25 mouse cellular contexts compared by ENCODE assay signal in the genomic region with DNA sequence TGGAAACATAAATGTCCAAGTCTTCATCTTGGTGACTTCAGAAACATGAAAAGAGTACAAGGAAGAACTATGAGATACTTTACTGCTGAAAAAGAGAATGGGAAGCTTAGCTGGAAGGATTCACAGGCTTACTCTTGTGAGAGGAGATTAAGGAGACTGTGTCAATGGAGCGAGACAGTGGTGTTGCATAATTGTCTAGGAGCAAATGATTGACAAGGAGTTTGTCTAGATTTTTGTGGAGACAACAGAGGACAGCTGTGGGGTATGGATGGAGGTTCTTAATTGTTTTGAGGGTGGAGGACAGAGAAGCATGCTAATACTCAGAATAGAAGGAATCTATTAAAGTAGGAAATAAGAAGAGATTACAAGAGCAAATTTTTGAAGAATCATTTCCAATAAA.
"Had no signal": no experiment of that assay in that cellular context is flagged by ENCODE, and none has a peak within 500 bp of the region (broad histone marks: within the 10 kb centered on the region; RNA-seq: fewer than 3 reads in every experiment).

No protein-coding gene starts in this region.

- H3K36me3 ChIP-seq: heart, embryonic 10.5 days; heart, embryonic 12.5 days; hindbrain, embryonic 10.5 days; hindbrain, embryonic 12.5 days; intestine, embryonic 15.5 days; limb, embryonic 13.5 days; limb, embryonic 15.5 days; liver, embryonic 12.5 days had no signal

- H3K4me3 ChIP-seq: gastrocnemius, adult 2 months; heart, embryonic 10.5 days; heart, embryonic 12.5 days; hindbrain, embryonic 10.5 days; hindbrain, embryonic 12.5 days; intestine, embryonic 15.5 days; layer of hippocampus, adult 2 months; left cerebral cortex, adult 2 months; limb, embryonic 13.5 days; limb, embryonic 15.5 days; liver, embryonic 12.5 days had no signal

- H3K9me3 ChIP-seq: heart, embryonic 10.5 days; heart, embryonic 12.5 days; hindbrain, embryonic 10.5 days; hindbrain, embryonic 12.5 days; intestine, embryonic 15.5 days; limb, embryonic 13.5 days; limb, embryonic 15.5 days; liver, embryonic 12.5 days had no signal

- H3K4me2 ChIP-seq: heart, embryonic 12.5 days; hindbrain, embryonic 12.5 days; hindbrain, embryonic 14.5 days; intestine, embryonic 15.5 days; limb, embryonic 13.5 days; limb, embryonic 15.5 days; liver, embryonic 12.5 days had no signal

- H3K4me1 ChIP-seq: hindbrain, embryonic 10.5 days; hindbrain, embryonic 12.5 days; intestine, embryonic 15.5 days; limb, embryonic 15.5 days; liver, embryonic 12.5 days had no signal

- H3K27ac ChIP-seq: gastrocnemius, adult 2 months; heart, embryonic 10.5 days; hindbrain, embryonic 10.5 days; hindbrain, embryonic 12.5 days; hindbrain, embryonic 14.5 days; intestine, embryonic 15.5 days; layer of hippocampus, adult 2 months; left cerebral cortex, adult 2 months; limb, embryonic 13.5 days; limb, embryonic 15.5 days; liver, embryonic 12.5 days; liver, embryonic 14.5 days had no signal

- H3K27me3 ChIP-seq: heart, embryonic 12.5 days; hindbrain, embryonic 12.5 days; intestine, embryonic 15.5 days; limb, embryonic 13.5 days; limb, embryonic 15.5 days; liver, embryonic 12.5 days had no signal

- DNase-seq: gastrocnemius, adult 2 months; gastrocnemius, postnatal 10 days; gastrocnemius, postnatal 25 days; heart, adult 18-20 months; heart, postnatal 10 days; heart, postnatal 4 days; kidney, postnatal 10 days; kidney, postnatal 4 days; left cerebral cortex, postnatal 4 days had no signal

- H3K9ac ChIP-seq: heart, embryonic 12.5 days; hindbrain, embryonic 12.5 days; hindbrain, embryonic 14.5 days; intestine, embryonic 15.5 days; limb, embryonic 13.5 days; limb, embryonic 15.5 days; liver, embryonic 12.5 days; liver, embryonic 14.5 days had no signal

- ATAC-seq: forebrain, embryonic 16.5 days; hindbrain, embryonic 16.5 days; inflammation-experienced regulatory T-cells, adult 6 months; intestine, embryonic 15.5 days; intestine, postnatal 0 days; liver, embryonic 12.5 days had no signal
